Mouse (Mus musculus) large intestine, adult 2 months (tissue): ENCODE measurements around the gene Prss56. TPM values are rescaled to one million over a fixed set of nuclear protein-coding genes. Genes with fewer than 3 reads are reported as not detected.

Experiments used
- DNase-seq: peaks from one replicate; pipeline ENCODE4 v3.0.0-alpha.2; 2012; ENCODE audit warnings: low read depth, low spot score
- WGBS: fragments of 180-500 bp; shearing (Covaris S2); methylation state at CpG from one replicate; pipeline ENCODE4 v1.1.7; 2018; 5-methylcytosine and 5-hydroxymethylcytosine counted together
- polyA plus RNA-seq: library from polyadenylated mRNA; depleted of rRNA; stranded (reverse); fragments of >200 nt; gene quantifications from 2 replicates; pipeline ENCODE4 v1.2.3, GENCODE M21; 2012; rRNA removed

Gene Prss56
- polyA plus RNA-seq, 1 experiment, result not detected

- DNase-seq, result no peak
- 96% methylated on average over 8 of the region's 8 CpGs for WGBS
These were observed 42.6 kb downstream of the Prss56 start for GRCm38 (mm10) chr1:87225739-87226138.

DNA sequence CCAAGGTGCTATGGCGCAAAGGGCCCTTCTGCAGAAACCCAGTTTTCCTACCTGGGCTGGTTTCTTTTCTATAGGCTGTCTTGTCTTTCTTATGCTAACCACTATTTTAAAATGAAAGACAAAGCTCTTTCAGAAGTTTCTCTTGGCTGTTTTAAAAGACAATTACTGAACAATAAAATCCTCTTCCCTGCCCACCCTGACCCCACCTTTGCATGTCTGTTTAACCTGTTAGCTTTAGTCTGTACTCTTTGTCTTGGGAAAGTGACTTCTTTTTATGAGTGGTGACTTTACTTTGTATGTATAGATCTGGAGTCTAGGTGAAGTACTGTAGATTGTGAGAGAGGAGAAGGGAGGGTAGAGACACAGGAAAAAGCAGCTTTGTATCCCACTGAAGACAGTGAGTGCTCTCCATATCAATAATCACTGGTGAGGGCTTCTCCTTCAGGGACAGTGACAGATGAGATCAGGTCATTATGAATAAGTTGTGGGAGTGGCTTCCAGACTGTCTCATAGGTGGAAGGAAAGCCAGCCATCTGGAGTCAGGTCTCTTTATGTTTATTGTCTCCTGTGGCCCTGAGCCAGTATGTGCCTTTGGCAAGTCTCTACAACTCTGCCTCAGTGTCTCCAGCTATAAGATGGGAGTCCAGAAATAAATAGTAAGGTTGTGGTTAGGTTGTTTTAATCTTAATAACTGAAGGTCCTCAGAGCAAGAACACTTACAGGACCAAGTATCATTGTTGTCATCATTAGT, 43.5 kb downstream of the Prss56 start:
- WGBS, result 97% methylated on average over 1 of the region's 1 CpGs
- DNase-seq, result no peak

- WGBS, result 91% methylated on average over 3 of the region's 3 CpGs
These were observed 44.0 kb downstream of the Prss56 start for GRCm38 (mm10) chr1:87227160-87227550.

DNA sequence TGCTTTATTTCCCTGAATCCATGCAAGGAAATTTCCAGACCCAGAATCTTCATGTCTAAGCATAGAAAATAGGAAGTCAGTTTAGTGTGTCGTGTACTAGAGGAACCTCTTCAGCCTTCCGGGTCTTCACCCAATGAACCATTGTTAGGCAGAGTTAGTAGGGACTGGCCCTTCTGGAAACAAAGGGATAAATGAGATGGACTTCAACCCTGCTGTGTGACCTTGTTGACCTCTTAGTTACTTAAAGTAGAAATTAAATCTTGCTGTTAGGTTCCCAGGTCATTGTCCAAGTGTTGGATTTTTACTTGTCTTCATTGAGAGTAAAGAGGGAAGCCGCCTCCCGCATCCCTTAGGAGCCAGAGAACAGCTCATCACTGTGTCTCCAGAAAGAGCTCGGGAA, 47.5 kb downstream of the Prss56 start:
- WGBS, result 86% methylated on average over 5 of the region's 5 CpGs
- no peak for DNase-seq

More at GRCm38 (mm10) chr1:87227160-87227550, 44.0 kb downstream of the Prss56 start:
- DNase-seq, result no peak

DNA sequence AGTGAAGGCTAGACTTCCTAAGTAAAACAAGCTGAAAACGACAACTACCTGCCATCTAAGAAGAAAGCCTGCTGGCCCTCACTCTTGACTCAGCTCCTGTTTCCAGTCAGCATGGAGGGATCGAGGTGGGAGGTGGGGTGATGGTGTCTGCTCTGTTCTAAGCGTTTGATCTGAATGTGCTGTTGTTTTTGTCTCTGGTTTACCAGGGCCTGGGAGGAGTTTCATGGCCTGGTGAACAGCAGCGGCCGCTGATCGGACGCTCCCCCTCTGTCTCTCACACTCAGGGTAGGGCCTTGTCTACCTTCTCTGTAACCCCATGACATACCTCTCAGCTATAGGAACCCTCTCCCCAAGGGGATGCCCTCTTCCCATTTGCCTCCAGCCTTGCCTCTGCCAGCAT, 49.1 kb downstream of the Prss56 start:
- no peak for DNase-seq
- 74% methylated on average over 7 of the region's 7 CpGs for WGBS

Other genes starting within 250 kb of the Prss56 start
- 1.5 and 6.3 TPM in 2 replicates for gene Alppl2, start 93.4 kb upstream of the Prss56 start, polyA plus RNA-seq
- 177 and 718 TPM in 2 replicates for gene Alpi, start 81.7 kb upstream of the Prss56 start, polyA plus RNA-seq
- gene Akp3, start 58.3 kb upstream of the Prss56 start, polyA plus RNA-seq, result 0.38 and 0.96 TPM in 2 replicates
- gene Ecel1, start 26.8 kb upstream of the Prss56 start, polyA plus RNA-seq, result 0.05 and 0.06 TPM in 2 replicates
- gene Chrnd, start 7.3 kb downstream of the Prss56 start, polyA plus RNA-seq, result not detected in 2 replicates
- not detected in 2 replicates for gene Chrng, start 21.3 kb downstream of the Prss56 start, polyA plus RNA-seq
- 43.3 and 45.7 TPM in 2 replicates for gene Eif4e2, start 30.6 kb downstream of the Prss56 start, polyA plus RNA-seq
- gene Efhd1, start 81.0 kb downstream of the Prss56 start, polyA plus RNA-seq, result 0.51 and 1.3 TPM in 2 replicates
- gene Gigyf2, start 143.7 kb downstream of the Prss56 start, polyA plus RNA-seq, result 22.9 and 35.6 TPM in 2 replicates
- 2.8 and 18.9 TPM in 2 replicates for gene Kcnj13, start 211.4 kb downstream of the Prss56 start, polyA plus RNA-seq